Mouse (Mus musculus) liver, embryonic 16.5 days (tissue): ENCODE measurements around the gene Cers5. TPM values are rescaled to one million over a fixed set of nuclear protein-coding genes. Genes with fewer than 3 reads are reported as not detected.
A peak's percentile ranks its signal among the peaks of the same experiment; 100 is the strongest.

Source experiments
- ATAC-seq: fragments of 200-750 bp; cut with Nextera tagmentation; 2 replicates; pipeline ENCODE4 v1.8.0; 2017; ENCODE audit warnings: low read depth, mild to moderate bottlenecking, moderate number of reproducible peaks, moderate library complexity
- H3K27ac ChIP-seq: fragments of 300-500 bp; sonication (generic); 2 replicates; pipeline ENCODE4 v1.5.1; 2014; ENCODE audit warnings: mild to moderate bottlenecking, low read length
- H3K27me3 ChIP-seq: fragments of 300-500 bp; sonication (generic); 2 replicates; pipeline ENCODE4 v1.6.1; 2014; ENCODE audit warnings: low read depth, low read length, mixed read lengths; ENCODE audit not compliant: control insufficient read depth, insufficient read depth
- H3K36me3 ChIP-seq: fragments of 300-500 bp; sonication (generic); 2 replicates; pipeline ENCODE4 v1.6.1; 2014; ENCODE audit warnings: mild to moderate bottlenecking; ENCODE audit not compliant: control insufficient read depth, insufficient read depth
- H3K4me1 ChIP-seq: fragments of 300-500 bp; sonication (generic); 2 replicates; pipeline ENCODE4 v1.6.1; 2014; ENCODE audit warnings: low read depth, low read length, mixed read lengths; ENCODE audit not compliant: control insufficient read depth
- H3K4me2 ChIP-seq: fragments of 300-500 bp; sonication (generic); 2 replicates; pipeline ENCODE4 v1.6.1; 2014; ENCODE audit warnings: low read depth, low read length, mixed read lengths
- H3K4me3 ChIP-seq: fragments of 300-500 bp; sonication (generic); 2 replicates; pipeline ENCODE4 v1.5.1; 2014; ENCODE audit warnings: low read depth, mild to moderate bottlenecking, low read length
- H3K9ac ChIP-seq: fragments of 300-500 bp; sonication (generic); 2 replicates; pipeline ENCODE4 v1.6.1; 2014; ENCODE audit warnings: low read depth, low read length
- H3K9me3 ChIP-seq: fragments of 300-500 bp; sonication (generic); replicated peaks from 2 replicates; pipeline ENCODE4 v1.6.1; 2016; ENCODE audit warnings: low read length; ENCODE audit not compliant: control insufficient read depth
- WGBS: fragments of 180-500 bp; shearing (Covaris S2); extraction: QIAGEN DNeasy Blood & Tissue Kit; methylation state at CpG from one replicate; pipeline ENCODE4 v1.1.7; 2014; ENCODE audit not compliant: insufficient replicate concordance; 5-methylcytosine and 5-hydroxymethylcytosine counted together
- polyA plus RNA-seq: library from polyadenylated mRNA; unstranded; fragments of >200 nt; fragmentation: Nextera tagmentation; extraction: Ambion mirVana; gene quantifications from 2 replicates; pipeline ENCODE4 v1.2.1, GENCODE M21; 2015

Gene Cers5
- polyA plus RNA-seq, 1 experiment from 2014 or later, result 6.9 TPM

GRCm38 (mm10) chr15:99771601-99772276 is 946 bp downstream of the Cers5 start:
- ATAC-seq, result peak; percentile 44
- WGBS, result under 1% methylated on average over 54 of the region's 59 CpGs
- H3K9me3 ChIP-seq, result no peaks in the 10 kb centered on the region
- peaks cover 9% of the 10 kb centered on the region for H3K4me1 ChIP-seq
- peak overlapping the region; percentile 71 for H3K4me3 ChIP-seq
- peak overlapping the region; percentile 41; the same call in 1 of the 2 replicates for H3K27ac ChIP-seq
- H3K4me2 ChIP-seq, result peak overlapping the region; percentile 92
- H3K27me3 ChIP-seq, result no peaks in the 10 kb centered on the region; the same call in 1 of the 2 replicates
- H3K36me3 ChIP-seq, result no peaks in the 10 kb centered on the region
- peak overlapping the region; percentile 66 for H3K9ac ChIP-seq

- no peak for ATAC-seq
- Histone ChIP-seq H3K9me3 (no peaks in the 10 kb centered on the region), H3K4me3 (peak overlapping the region; percentile 71), H3K4me1 (peaks cover 9% of the 10 kb centered on the region), H3K9ac (no peak overlapping the region; the same call in 1 of the 2 replicates), H3K36me3 (no peaks in the 10 kb centered on the region), H3K27me3 (no peaks in the 10 kb centered on the region; the same call in 1 of the 2 replicates), H3K4me2 (peak overlapping the region; percentile 92), H3K27ac (no peak overlapping the region)
- WGBS, result 9% methylated on average over 5 of the region's 5 CpGs
Measured at GRCm38 (mm10) chr15:99771004-99771500, 1.6 kb downstream of the Cers5 start.

DNA sequence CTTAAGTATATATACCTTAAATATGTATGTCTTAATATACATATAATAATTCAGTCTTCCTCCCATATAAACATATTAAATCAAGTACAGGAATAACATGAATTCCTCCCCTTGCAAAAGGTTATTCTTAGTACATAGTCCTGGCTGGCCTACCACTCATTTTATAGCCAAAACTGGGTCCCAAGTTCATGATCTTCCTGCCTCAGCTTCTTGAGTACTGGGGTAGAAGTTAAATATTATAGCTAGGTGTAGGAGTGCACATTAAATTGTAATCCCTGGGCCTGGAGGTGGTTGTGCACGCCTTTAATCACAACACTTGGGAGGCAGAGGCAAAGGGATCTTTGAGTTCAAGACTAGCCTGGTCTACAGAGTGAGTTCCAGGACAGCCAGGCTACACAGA is 3.9 kb downstream of the Cers5 start:
- no peaks in the 10 kb centered on the region; the same call in 1 of the 2 replicates for H3K27me3 ChIP-seq
- peaks cover 9% of the 10 kb centered on the region for H3K4me1 ChIP-seq
- H3K4me3 ChIP-seq, result no peak overlapping the region
- no peak for ATAC-seq
- H3K4me2 ChIP-seq, result no peak overlapping the region
- no peak overlapping the region for H3K27ac ChIP-seq
- no peaks in the 10 kb centered on the region for H3K36me3 ChIP-seq
- WGBS, result 71% methylated on average over 1 of the region's 1 CpGs
- no peaks in the 10 kb centered on the region for H3K9me3 ChIP-seq
- H3K9ac ChIP-seq, result no peak overlapping the region

DNA sequence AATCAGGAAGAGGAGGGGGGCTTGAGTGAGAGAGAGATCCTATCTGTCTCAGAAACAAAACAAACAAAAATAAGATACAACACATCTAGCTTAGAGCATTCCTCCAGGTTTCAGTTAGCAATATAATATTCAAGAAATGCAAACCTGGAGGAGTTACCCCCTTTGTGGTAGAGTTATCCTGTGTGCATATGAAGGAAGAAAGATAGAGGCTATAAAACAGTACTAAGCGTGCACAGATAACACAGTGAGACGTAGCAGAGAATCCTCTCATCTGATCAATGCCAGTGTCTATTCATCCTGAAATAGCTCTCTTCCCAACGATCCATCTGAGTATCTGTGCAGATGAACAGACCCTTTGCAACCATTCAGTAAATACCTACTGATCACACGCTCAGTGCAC is 5.2 kb downstream of the Cers5 start:
- peaks cover 9% of the 10 kb centered on the region for H3K4me1 ChIP-seq
- no peaks in the 10 kb centered on the region for H3K9me3 ChIP-seq
- H3K36me3 ChIP-seq, result no peaks in the 10 kb centered on the region
- no peak overlapping the region for H3K9ac ChIP-seq
- H3K27me3 ChIP-seq, result no peaks in the 10 kb centered on the region; the same call in 1 of the 2 replicates
- ATAC-seq, result no peak
- no peak overlapping the region for H3K27ac ChIP-seq
- no peak overlapping the region for H3K4me2 ChIP-seq
- whole genome bisulfite sequencing, result 37% methylated on average over 4 of the region's 4 CpGs
- H3K4me3 ChIP-seq, result no peak overlapping the region

- Histone ChIP-seq H3K4me3 (no peak overlapping the region), H3K9me3 (no peaks in the 10 kb centered on the region), H3K4me1 (no peaks in the 10 kb centered on the region), H3K4me2 (no peak overlapping the region), H3K27ac (no peak overlapping the region), H3K9ac (no peak overlapping the region), H3K27me3 (no peaks in the 10 kb centered on the region), H3K36me3 (no peaks in the 10 kb centered on the region)
- no peak for ATAC-seq
- WGBS, result 60% methylated on average over 3 of the region's 3 CpGs
Measured at GRCm38 (mm10) chr15:99754204-99754603, 18.5 kb downstream of the Cers5 start.

DNA sequence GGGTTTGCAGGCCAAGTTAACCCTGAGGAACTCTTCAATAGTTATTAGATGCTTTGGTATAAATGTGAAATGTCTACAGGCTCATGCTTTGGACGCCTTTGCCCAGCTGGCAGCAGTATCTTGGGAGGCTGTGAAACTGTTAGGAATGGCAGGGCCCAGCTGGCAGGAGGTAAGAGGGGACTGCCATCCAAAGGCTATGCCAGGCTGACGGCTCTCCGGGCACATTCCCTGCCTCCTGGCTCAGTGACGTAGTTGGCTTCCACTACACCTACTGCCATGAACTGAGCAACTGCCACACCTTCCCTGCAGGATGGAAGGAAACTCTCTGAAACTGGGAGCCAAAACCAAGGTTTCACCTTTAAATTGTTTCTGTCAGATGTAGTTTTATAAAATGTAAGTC is 32.5 kb downstream of the Cers5 start:
- H3K27me3 ChIP-seq, result no peaks in the 10 kb centered on the region
- no peak for ATAC-seq
- H3K4me1 ChIP-seq, result no peaks in the 10 kb centered on the region
- H3K9ac ChIP-seq, result no peak overlapping the region
- H3K4me3 ChIP-seq, result no peak overlapping the region
- no peaks in the 10 kb centered on the region for H3K36me3 ChIP-seq
- WGBS, result 71% methylated on average over 4 of the region's 4 CpGs
- no peaks in the 10 kb centered on the region for H3K9me3 ChIP-seq
- H3K27ac ChIP-seq, result no peak overlapping the region
- H3K4me2 ChIP-seq, result no peak overlapping the region

GRCm38 (mm10) chr15:99736675-99737074 is 36.0 kb downstream of the Cers5 start:
- Histone ChIP-seq H3K27me3 (no peaks in the 10 kb centered on the region), H3K9me3 (no peaks in the 10 kb centered on the region), H3K4me3 (no peak overlapping the region), H3K4me1 (no peaks in the 10 kb centered on the region), H3K36me3 (no peaks in the 10 kb centered on the region), H3K9ac (no peak overlapping the region), H3K4me2 (no peak overlapping the region), H3K27ac (no peak overlapping the region)
- WGBS, result 76% methylated on average over 11 of the region's 11 CpGs
- ATAC-seq, result no peak

DNA sequence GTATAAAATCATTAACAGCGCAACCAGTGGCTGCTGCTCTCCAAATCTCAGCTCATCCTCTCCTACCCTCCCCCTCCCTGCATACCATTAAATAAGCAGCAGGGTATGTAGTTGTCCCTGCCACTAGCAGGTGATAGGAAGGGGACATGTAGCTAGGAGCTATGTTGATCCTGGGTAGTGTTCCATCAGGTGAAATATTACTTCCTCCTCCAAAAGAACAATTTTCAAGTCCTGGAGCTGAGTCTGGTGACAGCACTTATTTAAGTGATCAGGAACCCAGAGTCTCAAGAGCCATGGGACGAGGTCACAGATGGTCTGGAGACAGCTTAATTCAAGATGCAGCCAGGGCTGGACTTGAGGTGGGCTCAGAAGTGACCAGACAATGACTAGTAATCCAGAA is 37.1 kb downstream of the Cers5 start:
- H3K36me3 ChIP-seq, result no peaks in the 10 kb centered on the region
- H3K27me3 ChIP-seq, result no peaks in the 10 kb centered on the region
- no peak overlapping the region for H3K4me2 ChIP-seq
- no peaks in the 10 kb centered on the region for H3K9me3 ChIP-seq
- H3K27ac ChIP-seq, result no peak overlapping the region
- 69% methylated on average over 2 of the region's 2 CpGs for WGBS
- H3K4me3 ChIP-seq, result no peak overlapping the region
- no peak overlapping the region for H3K9ac ChIP-seq
- no peaks in the 10 kb centered on the region for H3K4me1 ChIP-seq
- no peak for ATAC-seq

GRCm38 (mm10) chr15:99733186-99733585 is 39.5 kb downstream of the Cers5 start:
- ATAC-seq, result no peak
- Histone ChIP-seq H3K27me3 (no peaks in the 10 kb centered on the region), H3K4me1 (no peaks in the 10 kb centered on the region), H3K27ac (no peak overlapping the region), H3K4me2 (no peak overlapping the region), H3K36me3 (peaks cover 10% of the 10 kb centered on the region), H3K9me3 (no peaks in the 10 kb centered on the region), H3K9ac (no peak overlapping the region), H3K4me3 (no peak overlapping the region)
- WGBS, result 75% methylated on average over 5 of the region's 5 CpGs
